Mouse (Mus musculus): ENCODE measurements at regions not wholly inside any gene's neighbourhood (a gene's known extent, or its start where the extent isn't known, plus 50 kb on each side); places are given as distances from the start of the nearest gene placed in this dataset.

DNA sequence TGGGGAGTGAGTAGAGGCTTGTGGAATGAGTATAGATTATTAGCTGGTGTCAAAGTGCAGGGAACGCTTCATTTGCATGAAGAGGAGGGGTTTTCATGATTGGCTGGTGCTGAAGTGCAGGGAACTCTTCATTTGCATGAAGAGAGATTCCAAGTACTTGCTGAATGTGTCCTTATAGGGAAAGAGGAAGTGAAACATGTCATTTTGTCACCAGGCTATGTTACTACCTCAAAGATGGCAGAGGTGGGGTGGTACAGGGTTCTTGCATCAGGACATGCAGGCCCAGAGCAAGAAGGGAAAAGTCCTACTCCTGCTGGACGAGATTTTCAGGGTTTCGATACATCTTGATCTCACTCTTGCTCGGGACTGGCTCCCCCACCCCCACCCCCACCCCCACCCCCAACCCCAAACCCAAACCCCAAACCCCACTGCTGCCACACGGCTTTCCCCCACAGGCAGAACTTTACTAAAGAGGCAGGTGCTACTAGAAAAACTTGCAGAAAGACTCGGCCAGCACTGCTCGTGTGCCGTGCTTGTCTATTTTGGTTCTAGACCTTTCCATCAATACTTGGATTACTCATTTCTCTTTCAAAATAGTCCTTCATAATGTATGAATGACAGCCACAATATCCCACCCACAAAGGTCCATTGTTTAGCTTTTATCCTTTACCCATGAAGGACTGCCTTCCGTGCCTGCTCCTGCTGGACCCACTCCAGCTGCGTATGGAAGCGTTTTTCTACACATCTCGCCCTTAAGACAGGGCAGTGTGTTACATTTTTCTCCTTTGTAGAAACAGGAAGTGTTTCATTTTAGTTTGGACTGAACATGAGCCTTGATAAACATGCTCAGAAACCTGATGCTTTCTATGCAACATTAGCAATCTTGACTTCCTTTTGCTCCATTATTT is 223.0 kb upstream of the N6amt1 start:
- no peak for ATAC-seq (replicated peaks; ENCODE audit: low FRiP score)
- WGBS: 78% methylated on average over 12 of the region's 12 CpGs
- H3K9me3 ChIP-seq (replicated peaks): no peaks in the 10 kb centered on the region
- H3K9ac ChIP-seq: no peak overlapping the region
- no peaks in the 10 kb centered on the region for H3K27me3 ChIP-seq
- no peaks in the 10 kb centered on the region for H3K4me1 ChIP-seq
- no peak overlapping the region for H3K4me3 ChIP-seq (replicated peaks)
- H3K36me3 ChIP-seq: no peaks in the 10 kb centered on the region
- H3K27ac ChIP-seq: 0 out of 2 replicates have a peak overlapping the region, but pooled peaks have one; percentile 27
- H3K4me2 ChIP-seq: no peak overlapping the region

DNA sequence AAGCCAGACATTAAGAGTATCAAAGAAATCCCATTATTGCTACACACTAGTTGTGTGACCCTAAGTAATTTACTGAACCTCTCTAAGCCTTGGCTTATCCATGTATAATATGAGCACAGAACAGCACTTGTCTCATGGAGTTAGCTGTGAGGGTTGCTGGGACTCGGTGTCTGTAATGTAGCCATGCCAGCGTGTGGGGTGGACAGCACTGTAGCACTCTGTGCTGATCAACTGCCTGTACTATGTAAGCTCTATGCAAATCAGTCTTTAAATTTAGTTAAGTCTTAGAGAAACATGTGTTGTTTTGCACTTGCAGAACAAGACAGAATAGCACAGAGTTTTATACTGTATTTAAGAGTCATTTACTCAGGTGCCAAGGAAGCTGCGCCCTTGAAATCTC is 225.0 kb upstream of the N6amt1 start:
- Histone ChIP-seq H3K36me3 (no peaks in the 10 kb centered on the region), H3K27me3 (no peaks in the 10 kb centered on the region), H3K4me1 (no peaks in the 10 kb centered on the region), H3K4me2 (no peak overlapping the region), H3K27ac (no peak overlapping the region), H3K9me3 (replicated peaks) (no peaks in the 10 kb centered on the region), H3K9ac (no peak overlapping the region), H3K4me3 (replicated peaks) (no peak overlapping the region)
- WGBS: 91% methylated on average over 3 of the region's 3 CpGs
- no peak for ATAC-seq (replicated peaks; ENCODE audit: low FRiP score)

DNA sequence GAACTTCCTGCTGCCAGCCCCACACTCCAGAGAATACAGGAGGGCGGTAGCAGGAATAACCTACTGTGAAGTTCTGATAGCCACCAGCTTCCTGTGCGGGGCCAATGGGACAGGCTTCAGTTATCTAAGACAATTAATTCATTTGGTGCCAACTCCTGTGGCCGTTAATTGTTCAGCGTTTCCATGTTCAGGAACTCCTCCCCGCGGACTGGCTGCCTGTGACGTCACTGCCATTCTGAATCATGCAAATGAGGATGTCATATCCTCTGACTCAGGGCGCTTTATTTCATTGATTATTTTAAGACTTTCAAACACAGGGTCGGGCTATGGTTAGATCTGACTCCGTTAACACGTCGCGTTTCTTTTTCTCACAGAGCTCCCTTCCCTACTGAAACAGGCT is 225.8 kb upstream of the N6amt1 start:
- Histone ChIP-seq H3K4me1 (no peaks in the 10 kb centered on the region), H3K27ac (no peak overlapping the region), H3K4me3 (replicated peaks) (no peak overlapping the region), H3K9ac (no peak overlapping the region), H3K27me3 (no peaks in the 10 kb centered on the region), H3K9me3 (replicated peaks) (no peaks in the 10 kb centered on the region), H3K4me2 (no peak overlapping the region), H3K36me3 (no peaks in the 10 kb centered on the region)
- 75% methylated on average over 13 of the region's 13 CpGs for WGBS
- ATAC-seq (replicated peaks; ENCODE audit: low FRiP score): peak; percentile 46; the same call in 1 of the 2 replicates

DNA sequence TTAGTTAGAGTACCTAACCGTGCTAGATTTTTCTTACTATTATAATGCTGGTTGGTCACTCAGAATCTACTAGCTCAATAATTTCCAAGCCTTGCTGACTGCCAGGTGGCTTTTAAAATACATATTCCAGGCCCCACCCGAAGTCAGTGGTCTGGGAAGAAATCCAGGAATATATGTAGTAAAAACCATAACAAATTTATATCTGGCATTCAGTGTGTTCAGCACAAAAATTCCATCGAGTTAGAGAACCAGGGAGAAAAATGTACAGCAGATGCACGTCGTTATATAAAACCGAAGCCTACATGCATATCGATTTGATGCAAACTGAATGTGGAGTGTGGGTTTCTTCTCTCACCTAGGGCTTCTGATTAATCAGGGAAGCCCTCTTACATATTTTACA is 229.5 kb upstream of the N6amt1 start:
- 85% methylated on average over 7 of the region's 7 CpGs for WGBS
- Histone ChIP-seq H3K27ac (no peak overlapping the region), H3K4me3 (replicated peaks) (no peak overlapping the region), H3K27me3 (no peaks in the 10 kb centered on the region), H3K9me3 (replicated peaks) (no peaks in the 10 kb centered on the region), H3K36me3 (no peaks in the 10 kb centered on the region), H3K4me2 (no peak overlapping the region), H3K9ac (no peak overlapping the region), H3K4me1 (no peaks in the 10 kb centered on the region)
- no peak for ATAC-seq (replicated peaks; ENCODE audit: low FRiP score)

DNA sequence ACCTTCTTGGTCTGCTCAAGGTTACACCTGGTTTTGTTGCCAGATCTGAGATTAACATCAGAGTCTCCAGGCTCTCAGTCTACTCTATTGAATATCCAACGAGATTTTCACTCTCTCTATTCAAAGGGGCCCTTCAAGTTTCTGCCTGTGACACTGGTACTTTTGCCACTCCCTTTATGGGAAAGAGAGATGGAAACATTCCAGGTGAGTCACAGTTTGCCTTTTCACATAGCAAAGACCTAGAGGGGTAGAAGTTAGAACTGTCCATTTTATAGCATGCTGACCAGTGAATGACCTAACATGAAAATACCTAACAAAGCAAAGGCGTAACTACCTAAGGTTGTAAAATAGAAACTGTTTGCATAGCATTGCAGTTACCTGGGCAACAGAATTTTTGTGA is 250.4 kb upstream of the N6amt1 start:
- no peak overlapping the region for H3K4me2 ChIP-seq
- H3K27ac ChIP-seq: no peak overlapping the region
- no peaks in the 10 kb centered on the region for H3K9me3 ChIP-seq (replicated peaks)
- no peak overlapping the region for H3K9ac ChIP-seq
- H3K4me3 ChIP-seq (replicated peaks): no peak overlapping the region
- H3K4me1 ChIP-seq: no peaks in the 10 kb centered on the region
- no peak for ATAC-seq (replicated peaks; ENCODE audit: low FRiP score)
- no peaks in the 10 kb centered on the region for H3K27me3 ChIP-seq
- 71% methylated on average over 2 of the region's 2 CpGs for WGBS
- no peaks in the 10 kb centered on the region for H3K36me3 ChIP-seq

DNA sequence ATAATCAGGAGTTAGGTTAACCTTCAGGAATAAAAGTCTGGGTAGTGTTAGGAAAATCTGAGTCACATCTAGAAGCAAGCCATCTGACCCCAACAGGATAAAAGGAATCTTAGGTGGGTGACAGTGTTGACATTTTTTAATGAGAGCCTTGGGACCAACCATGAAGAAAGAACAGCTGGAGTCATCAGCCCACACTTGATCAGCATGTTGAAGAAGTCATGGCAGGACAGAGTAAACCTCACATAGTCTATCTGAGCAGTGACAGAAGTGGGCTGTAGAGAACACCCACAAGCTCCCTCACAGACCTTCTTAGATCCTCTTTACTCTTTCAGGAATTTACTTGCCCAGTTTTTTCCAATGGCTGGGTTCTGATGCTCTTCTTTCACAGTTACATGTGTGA is 251.9 kb upstream of the N6amt1 start:
- H3K4me3 ChIP-seq (replicated peaks): no peak overlapping the region
- no peak overlapping the region for H3K27ac ChIP-seq
- no peak overlapping the region for H3K4me2 ChIP-seq
- H3K9me3 ChIP-seq (replicated peaks): no peaks in the 10 kb centered on the region
- no peak overlapping the region for H3K9ac ChIP-seq
- ATAC-seq (replicated peaks; ENCODE audit: low FRiP score): no peak
- H3K36me3 ChIP-seq: no peaks in the 10 kb centered on the region
- H3K4me1 ChIP-seq: no peaks in the 10 kb centered on the region
- H3K27me3 ChIP-seq: no peaks in the 10 kb centered on the region

DNA sequence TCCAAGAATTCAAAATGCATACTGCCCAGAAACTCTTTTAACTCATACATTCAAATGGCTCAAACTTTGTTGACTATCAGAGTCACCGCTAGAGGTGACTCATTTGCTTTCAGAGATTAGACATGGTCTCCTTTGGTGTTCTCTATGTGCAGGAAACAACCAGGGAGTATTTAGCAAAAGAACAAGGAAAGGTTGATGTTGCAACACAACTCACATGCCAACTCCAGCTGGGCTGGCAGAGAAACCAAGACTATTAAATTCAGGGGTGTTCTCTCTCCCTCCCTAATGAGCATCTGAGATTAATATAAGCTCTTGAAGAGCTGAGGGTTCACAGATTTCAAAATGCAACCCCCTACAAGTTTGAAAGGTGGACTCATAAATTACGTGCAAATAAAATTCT is 262.0 kb upstream of the N6amt1 start:
- no peaks in the 10 kb centered on the region for H3K36me3 ChIP-seq
- H3K4me2 ChIP-seq: no peak overlapping the region
- WGBS: 81% methylated on average over 2 of the region's 2 CpGs
- no peak overlapping the region for H3K4me3 ChIP-seq (replicated peaks)
- no peak overlapping the region for H3K27ac ChIP-seq
- H3K27me3 ChIP-seq: no peaks in the 10 kb centered on the region
- H3K4me1 ChIP-seq: no peaks in the 10 kb centered on the region
- no peak for ATAC-seq (replicated peaks; ENCODE audit: low FRiP score)
- no peak overlapping the region for H3K9ac ChIP-seq
- no peaks in the 10 kb centered on the region for H3K9me3 ChIP-seq (replicated peaks)

DNA sequence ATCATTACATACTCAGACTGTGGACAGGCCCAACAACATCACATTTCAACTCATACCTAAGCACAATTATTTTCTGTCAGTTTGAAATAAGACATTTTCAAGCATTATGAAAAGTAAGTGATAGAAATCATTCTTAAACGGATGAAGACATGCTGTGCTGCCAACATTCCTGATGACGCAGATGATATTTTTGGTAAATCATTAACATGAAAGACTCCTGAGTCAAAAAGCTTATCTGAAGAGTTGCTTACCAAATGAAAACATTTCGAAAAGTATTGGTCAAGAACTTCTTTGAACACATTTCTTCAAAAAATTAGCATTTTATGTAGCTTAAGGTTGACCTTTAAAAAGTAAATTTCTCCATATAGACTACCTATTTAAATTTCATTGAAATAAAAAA is 264.7 kb upstream of the N6amt1 start:
- H3K9me3 ChIP-seq (replicated peaks): no peaks in the 10 kb centered on the region
- no peaks in the 10 kb centered on the region for H3K27me3 ChIP-seq
- H3K36me3 ChIP-seq: no peaks in the 10 kb centered on the region
- 84% methylated on average over 3 of the region's 3 CpGs for WGBS
- no peaks in the 10 kb centered on the region for H3K4me1 ChIP-seq
- ATAC-seq (replicated peaks; ENCODE audit: low FRiP score): no peak
- H3K4me3 ChIP-seq (replicated peaks): no peak overlapping the region
- no peak overlapping the region for H3K4me2 ChIP-seq
- no peak overlapping the region for H3K9ac ChIP-seq
- no peak overlapping the region for H3K27ac ChIP-seq

DNA sequence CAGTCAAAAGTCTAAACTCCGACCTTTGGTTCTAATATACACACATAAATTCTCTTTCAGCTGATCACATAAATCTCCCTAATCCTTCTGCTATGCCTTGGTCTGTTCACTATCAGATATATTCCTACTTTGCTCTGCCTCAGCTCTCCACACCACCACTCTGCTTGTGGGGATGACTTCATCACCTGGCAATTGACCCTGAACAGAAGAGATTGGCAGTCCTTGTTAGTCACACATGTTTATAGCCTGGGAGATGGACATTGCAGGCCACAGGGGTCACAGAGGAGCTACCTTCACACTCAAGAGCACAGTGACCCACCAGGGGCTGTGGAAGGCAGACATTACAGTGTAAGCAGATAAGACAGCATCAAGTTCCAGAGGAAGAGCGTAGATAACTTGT is 270.5 kb upstream of the N6amt1 start:
- Histone ChIP-seq H3K4me2 (no peak overlapping the region), H3K36me3 (no peaks in the 10 kb centered on the region), H3K9ac (no peak overlapping the region), H3K27me3 (no peaks in the 10 kb centered on the region), H3K4me1 (0 out of 2 replicates have a peak, but pooled peaks cover 4% of the 10 kb centered on the region), H3K9me3 (replicated peaks) (no peaks in the 10 kb centered on the region), H3K4me3 (replicated peaks) (no peak overlapping the region), H3K27ac (no peak overlapping the region)
- 0 out of 2 replicates have a peak, but pooled peaks have one; percentile 36 for ATAC-seq (replicated peaks; ENCODE audit: low FRiP score)
- 32% methylated on average over 2 of the region's 2 CpGs for WGBS

DNA sequence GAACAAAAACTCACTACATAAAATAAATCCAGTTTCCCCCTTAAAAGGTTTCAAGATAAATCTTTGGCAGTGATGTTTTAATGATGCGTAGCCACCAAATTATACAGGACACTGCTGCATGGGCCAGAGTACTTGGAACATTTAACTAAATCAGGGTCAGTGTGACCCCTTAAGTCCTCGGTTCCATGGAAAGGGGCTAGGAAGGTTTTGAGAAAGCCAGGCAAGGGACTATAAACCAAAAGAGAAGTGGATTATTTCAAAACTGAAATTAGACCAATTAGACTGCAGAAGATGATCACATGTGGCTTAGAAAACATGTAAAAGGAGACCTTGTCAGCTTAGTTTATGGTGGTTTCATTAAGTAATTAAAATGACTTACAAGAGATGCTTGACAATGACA is 276.6 kb upstream of the N6amt1 start:
- H3K4me2 ChIP-seq: no peak overlapping the region
- no peaks in the 10 kb centered on the region for H3K4me1 ChIP-seq
- no peak for ATAC-seq (replicated peaks; ENCODE audit: low FRiP score)
- 44% methylated on average over 2 of the region's 2 CpGs for WGBS
- no peak overlapping the region for H3K4me3 ChIP-seq (replicated peaks)
- H3K9me3 ChIP-seq (replicated peaks): no peaks in the 10 kb centered on the region
- no peak overlapping the region for H3K9ac ChIP-seq
- H3K27ac ChIP-seq: no peak overlapping the region
- H3K36me3 ChIP-seq: no peaks in the 10 kb centered on the region
- no peaks in the 10 kb centered on the region for H3K27me3 ChIP-seq

DNA sequence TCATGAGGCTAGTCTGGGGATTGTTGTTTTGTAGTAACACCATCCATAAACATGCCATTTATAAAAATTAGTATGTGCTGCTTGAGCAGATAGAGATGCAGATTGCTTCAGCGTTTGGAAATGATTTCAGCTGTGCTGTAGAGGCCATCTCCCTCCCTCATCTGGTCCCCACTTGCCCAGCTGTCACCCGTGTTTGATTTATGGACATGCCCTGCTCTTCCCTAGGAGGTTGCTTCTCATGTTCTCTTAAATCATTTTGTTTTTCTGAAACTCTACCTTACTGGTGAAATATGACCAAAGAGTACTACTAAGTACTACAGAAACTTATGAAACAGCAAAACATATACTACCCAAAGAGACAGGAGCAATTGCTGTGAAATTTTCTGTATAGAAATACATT is 284.7 kb upstream of the N6amt1 start:
- WGBS: 24% methylated on average over 2 of the region's 2 CpGs
- no peaks in the 10 kb centered on the region for H3K9me3 ChIP-seq (replicated peaks)
- no peaks in the 10 kb centered on the region for H3K4me1 ChIP-seq

DNA sequence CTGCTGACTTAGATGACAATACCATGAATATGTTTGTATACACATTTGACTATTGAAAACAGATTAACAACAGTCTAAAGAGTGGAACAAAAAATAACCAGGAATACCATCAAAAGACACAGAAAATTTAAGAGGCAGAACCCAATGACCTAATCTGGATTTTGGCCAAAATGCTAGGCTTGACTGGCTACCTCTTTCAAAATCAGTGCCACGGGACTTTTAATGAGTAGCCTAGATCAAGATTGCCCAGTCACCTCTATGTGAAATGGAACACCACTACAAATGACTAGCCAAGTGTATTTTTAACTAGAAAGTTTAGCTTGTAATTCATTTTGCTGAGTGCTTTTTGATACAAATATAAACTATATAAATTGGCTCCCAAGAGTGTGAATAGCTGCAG is 286.0 kb upstream of the N6amt1 start:
- no peak overlapping the region for H3K4me2 ChIP-seq
- H3K27me3 ChIP-seq: no peaks in the 10 kb centered on the region
- H3K36me3 ChIP-seq: no peaks in the 10 kb centered on the region
- H3K9ac ChIP-seq: no peak overlapping the region
- no peak overlapping the region for H3K4me3 ChIP-seq (replicated peaks)
- H3K4me1 ChIP-seq: no peaks in the 10 kb centered on the region
- H3K9me3 ChIP-seq (replicated peaks): no peaks in the 10 kb centered on the region
- WGBS: 28% methylated on average over 1 of the region's 1 CpGs
- peak; percentile 65 for ATAC-seq (replicated peaks; ENCODE audit: low FRiP score)
- H3K27ac ChIP-seq: no peak overlapping the region

More for the DNA sequence above, 284.7 kb upstream of the N6amt1 start:
- Histone ChIP-seq H3K27me3 (no peaks in the 10 kb centered on the region), H3K36me3 (no peaks in the 10 kb centered on the region), H3K4me2 (no peak overlapping the region), H3K4me3 (replicated peaks) (no peak overlapping the region), H3K27ac (no peak overlapping the region), H3K9ac (no peak overlapping the region)
- peak; percentile 46; the same call in 1 of the 2 replicates for ATAC-seq (replicated peaks; ENCODE audit: low FRiP score)

DNA sequence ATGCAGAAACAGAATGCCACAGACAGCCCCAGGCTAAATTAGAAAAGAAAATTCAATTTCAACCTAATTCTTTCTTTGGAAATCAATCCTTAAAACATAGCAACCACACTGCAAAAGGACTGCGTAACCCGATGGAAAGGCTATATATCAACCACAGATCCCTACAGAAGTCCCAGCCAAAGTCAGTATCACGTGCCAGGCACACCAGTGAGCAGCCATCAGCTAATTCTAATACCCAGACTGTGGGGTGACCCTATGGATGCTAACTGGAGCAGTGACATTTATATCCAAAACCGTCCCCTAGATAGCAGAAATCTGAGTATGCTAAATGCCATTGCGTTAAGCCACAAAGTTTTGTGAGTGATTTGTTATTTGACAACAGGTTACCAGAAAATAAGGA is 286.5 kb upstream of the N6amt1 start:
- Histone ChIP-seq H3K9me3 (replicated peaks) (no peaks in the 10 kb centered on the region), H3K27ac (no peak overlapping the region), H3K36me3 (no peaks in the 10 kb centered on the region), H3K4me2 (no peak overlapping the region), H3K4me3 (replicated peaks) (no peak overlapping the region), H3K9ac (no peak overlapping the region), H3K27me3 (no peaks in the 10 kb centered on the region), H3K4me1 (no peaks in the 10 kb centered on the region)
- 55% methylated on average over 5 of the region's 5 CpGs for WGBS
- peak; percentile 71 for ATAC-seq (replicated peaks; ENCODE audit: low FRiP score)

Data from kidney, embryonic 15.5 days (tissue).